Mouse (Mus musculus) left cerebral cortex, postnatal 36 days (tissue): ENCODE results near the gene Cyp46a1. TPM values are rescaled to one million over a fixed set of nuclear protein-coding genes. Genes with fewer than 3 reads are reported as not detected.

Experiments
- DNase-seq, 2 experiments: peaks; one replicate each; pipeline ENCODE4 v3.0.0; 2021 to 2022; ENCODE audit warnings: low spot score in 2 of 2, mixed read lengths in 1 of 2
- intact Hi-C: fragments of 180-260 bp; cut with DNase I; formaldehyde crosslinking; loops from one replicate; pipeline ENCODE4 v1.15.1; 2025
- total RNA-seq, 2 experiments: library from RNA; stranded (reverse); gene quantifications; 2 replicates each; pipeline ENCODE4 v1.2.3; 2021

The Cyp46a1 gene
- total RNA-seq, 2 experiments from 2014 or later = 293 to 297 TPM

DNA sequence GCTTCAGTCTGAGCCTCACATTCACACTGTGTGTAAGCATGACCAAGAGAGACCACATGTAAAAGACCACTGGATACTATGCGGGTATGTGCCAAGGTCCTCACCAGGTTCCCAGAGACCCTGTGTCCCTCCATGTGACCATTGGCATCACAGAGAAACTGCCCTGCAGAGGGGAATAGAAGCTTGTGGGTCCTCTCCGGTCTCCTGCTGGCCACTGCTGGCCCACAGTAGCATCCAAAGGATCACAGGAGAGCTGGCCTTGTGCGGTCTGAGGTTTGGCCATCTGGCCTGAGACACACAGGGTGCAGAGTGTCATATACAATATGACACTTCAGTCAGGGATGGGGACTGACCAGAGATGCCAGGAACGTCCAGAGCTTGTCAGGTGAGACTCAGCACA lies 24.1 kb upstream of the Cyp46a1 start:
- no peak for DNase-seq
- intact Hi-C loops = no loop called here

DNA sequence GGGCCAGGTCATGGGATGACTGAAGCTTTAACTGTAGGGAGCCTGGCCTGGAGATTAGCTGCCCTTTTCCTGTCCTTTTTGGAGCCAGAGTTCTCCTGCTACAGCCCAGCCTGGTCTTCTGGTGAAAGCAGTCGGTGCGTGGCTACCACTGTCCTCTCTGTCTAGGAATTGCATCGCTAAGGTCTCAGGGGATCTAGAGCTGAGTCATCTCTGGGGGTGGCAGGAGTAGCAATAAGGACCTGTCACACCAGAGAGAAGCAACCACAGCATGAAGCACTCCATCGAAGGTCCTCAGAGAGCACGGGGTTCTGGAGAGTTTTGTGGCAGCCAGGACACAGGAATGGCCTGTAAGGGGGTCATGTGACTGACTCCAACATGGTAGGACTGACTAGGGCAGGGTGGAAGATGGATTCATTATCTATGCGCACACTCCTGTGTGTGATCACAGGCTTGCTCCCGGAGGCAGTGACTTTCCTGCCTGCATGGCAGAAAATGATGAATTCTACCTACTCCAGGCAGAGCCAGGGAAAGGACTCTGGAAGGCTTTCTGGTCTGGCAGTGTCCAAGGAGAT lies 23.6 kb upstream of the Cyp46a1 start:
- intact Hi-C loops = no loop called here
- no peak for DNase-seq

DNA sequence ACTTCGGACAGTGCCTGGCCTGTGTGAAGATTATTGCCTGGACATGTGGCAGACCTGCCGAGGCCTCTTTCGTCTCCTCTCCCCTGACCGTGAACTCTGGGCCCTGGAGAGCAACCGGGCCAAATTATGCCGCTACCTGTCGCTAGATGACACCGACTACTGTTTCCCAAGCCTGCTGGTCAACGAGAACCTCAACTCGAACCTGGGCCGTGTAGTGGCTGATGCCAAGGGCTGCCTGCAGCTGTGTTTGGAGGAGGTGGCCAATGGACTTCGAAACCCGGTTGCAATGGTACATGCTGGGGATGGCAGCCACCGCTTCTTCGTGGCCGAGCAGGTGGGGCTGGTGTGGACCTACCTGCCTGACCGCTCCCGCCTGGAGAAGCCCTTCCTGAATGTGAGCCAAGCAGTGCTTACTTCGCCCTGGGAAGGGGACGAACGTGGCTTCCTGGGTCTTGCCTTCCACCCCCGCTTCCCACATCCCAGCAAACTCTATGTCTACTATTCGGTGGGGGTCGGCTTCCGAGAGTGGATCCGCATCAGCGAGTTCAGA lies 22.4 kb upstream of the Cyp46a1 start:
- intact Hi-C loops = no loop called here
- no peak for DNase-seq

DNA sequence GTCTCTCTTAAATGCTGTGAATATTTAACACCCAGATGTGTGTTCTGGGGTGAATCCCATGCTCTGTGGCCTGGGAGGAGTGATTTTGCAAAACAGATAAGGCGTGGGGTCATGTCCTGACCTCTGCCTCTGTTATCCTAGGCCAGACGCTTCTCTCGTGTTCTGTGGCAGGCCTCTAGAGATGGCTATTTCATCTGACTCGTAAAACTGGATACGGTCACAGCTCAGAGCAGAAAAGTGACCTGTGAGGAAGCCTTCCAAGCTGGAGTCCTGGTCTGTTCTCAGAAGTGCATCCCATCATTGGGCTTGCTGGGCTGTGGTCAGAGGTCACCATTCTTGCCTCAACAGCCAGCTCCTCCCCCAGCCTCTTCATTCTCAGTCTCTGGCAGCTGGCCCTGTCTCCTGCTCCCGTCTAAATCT lies 21.7 kb upstream of the Cyp46a1 start:
- intact Hi-C loops = no loop called here
- no peak for DNase-seq

DNA sequence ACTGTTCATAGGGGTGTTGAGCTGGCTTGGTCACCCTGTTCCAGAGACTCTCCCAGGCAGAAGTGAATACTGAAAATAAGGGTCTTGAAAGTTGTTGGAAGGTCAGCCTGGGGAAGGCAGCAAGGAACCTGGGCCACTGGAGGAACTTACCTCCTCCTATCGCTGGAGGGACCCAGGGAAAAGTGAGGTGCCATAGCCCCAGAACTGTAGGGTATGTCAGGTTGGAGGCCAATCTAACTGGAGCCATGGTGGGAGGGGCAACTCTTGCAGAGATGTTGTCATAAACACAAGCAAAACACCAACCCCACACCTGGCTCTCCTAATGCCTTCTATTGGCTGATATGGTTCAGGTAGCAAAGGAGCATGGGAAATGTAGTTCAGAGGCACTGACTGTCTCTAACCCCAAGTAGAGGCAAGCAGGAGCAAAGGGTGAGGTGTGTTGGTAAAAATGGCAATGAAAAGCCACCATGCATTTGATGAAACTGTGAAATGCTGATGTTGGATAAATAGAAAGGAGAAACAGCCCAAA lies 20.9 kb upstream of the Cyp46a1 start:
- DNase-seq = no peak
- intact Hi-C loops = no loop called here

DNA sequence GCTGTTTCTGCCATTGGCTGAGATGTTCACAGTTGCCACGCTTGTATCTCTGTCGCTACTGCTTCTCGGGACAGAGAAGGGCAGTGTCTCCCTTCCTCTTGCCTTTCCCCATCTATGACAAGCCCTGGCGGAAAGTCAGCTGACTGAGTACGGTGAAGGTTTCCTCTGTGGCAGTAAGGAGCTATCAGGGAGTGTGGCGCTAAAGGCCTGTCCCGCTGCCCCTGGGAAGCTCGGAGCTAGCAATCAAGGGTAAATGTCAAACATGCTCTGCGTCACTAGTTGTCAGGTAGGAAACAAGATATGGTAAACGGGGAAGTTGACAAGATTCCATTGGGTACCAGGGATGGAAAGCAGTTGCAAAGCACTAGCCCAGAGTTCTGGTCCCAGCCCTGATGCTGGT lies 18.4 kb upstream of the Cyp46a1 start:
- intact Hi-C loops = no loop called here

DNA sequence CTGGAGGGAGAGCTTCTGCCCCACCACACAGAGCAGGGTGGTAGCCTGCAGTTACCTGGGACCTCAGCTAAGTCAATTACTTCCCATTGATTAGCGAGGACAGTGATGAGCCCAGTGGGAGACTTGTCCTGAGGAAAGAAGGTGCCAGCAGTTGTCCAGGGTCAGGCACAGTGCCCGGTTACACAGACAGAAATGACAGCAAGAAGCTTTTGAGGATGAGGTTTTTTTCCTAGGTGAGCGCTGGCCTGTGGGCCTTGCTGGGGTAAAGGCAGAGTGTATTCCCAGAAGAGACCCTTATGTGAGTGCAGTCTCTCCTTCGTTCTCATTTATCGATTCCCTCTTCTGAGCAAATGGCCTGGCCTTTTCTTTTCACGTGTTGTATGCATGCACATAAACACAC lies 17.5 kb upstream of the Cyp46a1 start:
- DNase-seq = no peak
- intact Hi-C loops = no loop called here

More for the DNA sequence above, 18.4 kb upstream of the Cyp46a1 start:
- DNase-seq = no peak

DNA sequence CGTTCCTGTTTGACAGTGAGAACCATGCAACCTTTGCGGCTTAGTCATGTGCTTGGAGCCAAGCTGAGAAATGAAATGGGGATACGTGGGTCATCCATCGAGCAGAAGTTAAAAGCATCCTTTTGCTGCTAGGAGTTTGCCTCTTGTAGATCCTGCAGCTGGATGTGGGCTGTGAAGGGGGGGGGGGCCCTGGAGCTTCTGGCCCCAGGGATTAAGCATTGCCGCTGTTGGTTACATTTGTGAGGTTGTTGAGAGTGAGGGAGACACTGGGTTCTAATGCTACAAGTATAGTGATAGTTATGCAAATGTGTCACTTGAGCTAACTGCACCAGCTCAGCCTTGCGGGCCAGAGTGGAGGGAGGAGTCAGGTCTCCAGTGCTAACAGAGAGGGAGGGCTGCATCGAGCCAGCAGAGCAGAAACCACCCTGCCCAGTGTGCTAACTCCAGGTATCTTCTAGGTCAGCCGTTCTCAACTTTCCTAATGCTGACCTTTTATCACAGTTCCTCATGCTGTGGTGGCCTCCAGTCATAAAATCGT lies 16.9 kb upstream of the Cyp46a1 start:
- intact Hi-C loops = no loop called here
- no peak for DNase-seq

DNA sequence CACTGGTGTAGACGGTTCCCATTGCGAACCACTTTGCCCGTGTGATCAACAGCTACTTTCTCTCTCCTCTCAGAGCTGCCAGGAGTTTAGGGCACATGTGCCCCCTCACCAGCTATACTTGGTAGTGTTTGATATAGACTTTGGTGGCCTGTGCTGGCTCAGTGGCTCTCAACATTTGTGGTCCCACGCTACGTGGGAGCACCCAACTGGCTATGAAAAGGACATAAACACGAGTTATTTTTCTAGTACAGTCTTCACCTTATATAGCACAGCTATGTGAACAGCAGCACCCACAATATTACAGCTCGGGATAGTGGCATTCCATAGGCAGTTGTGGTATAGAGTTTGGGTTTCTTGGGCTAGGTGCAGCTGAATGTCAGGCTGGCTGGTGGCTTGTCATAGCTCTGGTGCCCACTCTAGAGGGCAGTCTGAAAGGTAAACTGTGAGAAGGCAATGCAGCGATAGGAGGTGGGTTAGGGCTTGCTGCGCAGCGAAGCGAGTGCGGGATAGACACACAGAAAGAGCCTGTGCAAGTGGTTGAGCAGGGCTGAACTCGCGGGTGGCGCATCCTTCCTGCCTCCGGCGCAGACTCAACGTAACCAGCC lies 16.3 kb upstream of the Cyp46a1 start:
- intact Hi-C loops = no loop called here
- DNase-seq = no peak

DNA sequence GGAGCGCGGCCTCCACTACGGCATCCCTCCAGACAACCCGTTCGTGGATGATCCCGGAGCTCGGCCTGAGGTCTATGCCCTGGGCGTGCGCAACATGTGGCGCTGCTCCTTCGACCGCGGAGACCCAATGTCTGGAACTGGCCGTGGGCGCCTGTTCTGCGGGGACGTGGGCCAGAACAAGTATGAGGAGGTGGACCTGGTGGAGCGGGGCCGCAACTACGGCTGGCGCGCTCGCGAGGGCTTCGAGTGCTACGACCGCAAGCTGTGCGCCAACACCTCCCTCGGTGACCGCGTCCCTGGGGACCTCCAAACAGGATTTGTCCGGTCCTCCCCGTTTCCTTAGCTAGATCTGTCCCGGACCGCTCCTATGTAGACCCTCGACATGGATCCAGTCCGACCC lies 15.7 kb upstream of the Cyp46a1 start:
- intact Hi-C loops = no loop called here
- no peak for DNase-seq

DNA sequence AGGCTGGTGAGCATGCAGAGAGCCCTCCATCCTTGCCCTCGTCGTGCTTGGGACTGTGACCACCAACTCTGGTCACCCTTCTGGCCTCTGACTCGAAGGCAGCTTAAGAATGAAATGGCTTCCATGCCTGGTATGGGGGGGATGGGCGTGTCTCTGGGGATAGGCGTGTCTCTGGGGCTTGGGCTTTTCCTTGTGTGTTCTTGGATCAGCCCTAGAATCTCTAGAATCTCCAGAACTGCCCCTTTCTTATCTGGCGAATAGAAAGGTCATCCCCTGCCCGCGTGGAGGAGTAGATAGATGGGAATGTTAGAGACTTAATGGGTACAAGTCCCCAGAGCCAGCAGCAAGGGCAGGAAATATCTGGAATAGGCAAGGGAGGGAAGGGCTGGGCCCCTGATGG lies 14.1 kb upstream of the Cyp46a1 start:
- intact Hi-C loops = no loop called here
- DNase-seq = no peak

DNA sequence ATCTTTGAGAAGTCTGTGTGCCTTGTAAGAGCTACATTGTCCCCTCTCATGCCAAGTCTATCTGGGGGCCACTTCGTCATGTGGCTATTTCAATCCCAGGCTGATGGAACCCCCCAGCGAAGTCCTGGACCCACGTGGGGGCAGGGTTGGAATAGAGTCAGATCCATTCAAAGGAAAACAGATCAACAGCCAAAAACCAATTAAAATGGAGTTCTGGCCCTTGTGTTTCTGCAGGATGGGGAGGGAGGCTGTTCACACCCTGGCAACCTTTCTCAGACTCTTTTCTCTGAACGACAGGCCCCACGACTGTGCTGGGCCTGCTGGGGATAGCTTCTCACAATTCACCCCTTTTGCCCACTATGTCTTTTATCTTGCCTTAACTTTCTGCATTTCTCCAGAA lies 7.8 kb upstream of the Cyp46a1 start:
- no peak for DNase-seq
- intact Hi-C loops = no loop called here

DNA sequence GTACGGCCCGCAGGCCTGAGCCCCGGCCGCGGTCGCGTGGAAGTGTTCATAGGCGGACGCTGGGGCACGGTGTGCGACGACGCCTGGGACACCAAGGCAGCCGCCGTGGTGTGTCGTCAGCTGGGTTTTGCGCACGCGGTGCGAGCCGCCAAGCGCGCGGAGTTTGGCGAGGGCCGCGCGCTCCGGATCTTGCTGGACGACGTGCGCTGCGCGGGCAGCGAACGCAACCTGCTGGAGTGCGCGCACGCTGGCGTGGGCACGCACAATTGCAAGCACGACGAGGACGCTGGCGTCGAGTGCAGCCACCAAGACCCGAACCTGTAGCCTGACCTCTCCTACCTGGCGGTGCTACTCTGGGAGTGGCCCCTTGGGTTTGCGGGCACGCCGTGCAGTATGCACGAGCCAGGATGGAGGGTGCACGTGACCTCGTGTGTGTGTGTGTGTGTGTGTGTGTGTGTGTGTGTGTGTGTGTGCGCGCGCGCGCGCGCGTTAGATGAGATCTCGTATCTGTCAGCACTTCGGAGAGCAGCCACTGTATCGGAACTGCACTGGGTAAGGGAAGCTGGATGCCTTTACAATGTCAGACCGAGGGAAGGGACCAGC lies 6.2 kb upstream of the Cyp46a1 start:
- intact Hi-C loops = no loop called here
- DNase-seq = peak; percentile 84 to 92

DNA sequence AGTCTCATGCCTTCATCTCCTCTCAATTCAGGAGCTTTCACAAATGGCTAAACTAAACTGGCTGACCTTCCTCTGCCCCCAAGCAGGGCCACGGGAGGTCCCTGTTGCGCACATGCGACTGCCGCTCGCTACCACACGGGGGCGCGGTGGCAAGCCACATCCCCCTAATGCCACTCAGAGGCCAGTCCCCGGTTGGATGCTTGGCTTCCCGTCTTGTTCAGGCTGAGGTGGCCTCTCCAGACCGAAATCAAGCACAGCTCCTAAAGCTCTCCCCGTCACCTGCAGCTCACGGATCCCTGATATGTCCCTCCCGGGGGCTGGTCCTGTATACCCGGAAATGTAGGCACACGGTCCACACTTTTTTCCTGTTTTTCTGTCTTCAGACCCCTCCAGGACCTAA lies 1.1 kb upstream of the Cyp46a1 start:
- peak; percentile 79 to 84 for DNase-seq
- intact Hi-C loops = loop anchor here (5.0 kb wide), 1 partner anchor 56 kb away; the partner anchor contains the start of gene Ccdc85c

DNA sequence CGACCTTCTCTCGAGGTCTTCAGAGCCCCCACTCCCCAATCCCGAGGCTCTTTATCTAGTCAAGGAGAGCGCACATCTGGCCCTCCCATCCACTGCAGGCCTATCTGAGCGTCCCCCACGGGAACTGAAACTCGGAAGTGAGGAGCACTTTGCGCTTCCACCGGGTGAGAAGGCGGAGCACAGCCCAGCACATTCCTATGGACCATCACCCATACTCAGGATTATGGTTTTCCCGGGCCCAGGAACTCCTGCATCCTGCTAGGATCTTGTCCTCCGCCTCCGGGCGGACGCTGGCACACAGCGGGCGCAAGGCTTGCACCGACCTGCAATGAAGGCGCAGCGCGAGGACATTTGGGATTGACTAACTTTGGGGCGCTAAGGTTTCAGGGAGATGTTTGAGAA lies 699 bp upstream of the Cyp46a1 start:
- intact Hi-C loops = loop anchor here (5.0 kb wide), 1 partner anchor 56 kb away; the partner anchor contains the start of gene Ccdc85c
- DNase-seq = no peak

DNA sequence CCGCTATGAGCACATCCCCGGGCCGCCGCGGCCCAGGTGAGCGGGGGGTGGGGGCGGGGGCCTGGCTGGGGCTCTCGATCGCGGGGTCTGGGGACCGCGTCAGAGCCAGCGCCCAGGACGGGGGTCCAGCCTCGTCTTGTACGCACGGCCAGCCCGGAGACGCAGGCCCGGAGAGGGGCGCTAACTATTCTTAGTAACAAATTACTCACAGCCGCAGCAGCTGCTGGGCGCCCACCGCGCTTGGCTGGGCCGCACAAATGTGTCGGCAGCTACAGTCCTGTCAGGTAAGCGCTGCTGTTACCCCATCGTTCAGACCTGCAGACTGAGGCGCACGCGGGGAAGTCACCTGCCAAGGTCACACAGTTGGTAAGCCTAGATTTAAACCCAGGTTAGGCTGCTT lies 348 bp downstream of the Cyp46a1 start:
- intact Hi-C loops = loop anchor here (5.0 kb wide), 1 partner anchor 57 kb away; the partner anchor contains the start of gene Ccdc85c
- peak; percentile 50 for DNase-seq

DNA sequence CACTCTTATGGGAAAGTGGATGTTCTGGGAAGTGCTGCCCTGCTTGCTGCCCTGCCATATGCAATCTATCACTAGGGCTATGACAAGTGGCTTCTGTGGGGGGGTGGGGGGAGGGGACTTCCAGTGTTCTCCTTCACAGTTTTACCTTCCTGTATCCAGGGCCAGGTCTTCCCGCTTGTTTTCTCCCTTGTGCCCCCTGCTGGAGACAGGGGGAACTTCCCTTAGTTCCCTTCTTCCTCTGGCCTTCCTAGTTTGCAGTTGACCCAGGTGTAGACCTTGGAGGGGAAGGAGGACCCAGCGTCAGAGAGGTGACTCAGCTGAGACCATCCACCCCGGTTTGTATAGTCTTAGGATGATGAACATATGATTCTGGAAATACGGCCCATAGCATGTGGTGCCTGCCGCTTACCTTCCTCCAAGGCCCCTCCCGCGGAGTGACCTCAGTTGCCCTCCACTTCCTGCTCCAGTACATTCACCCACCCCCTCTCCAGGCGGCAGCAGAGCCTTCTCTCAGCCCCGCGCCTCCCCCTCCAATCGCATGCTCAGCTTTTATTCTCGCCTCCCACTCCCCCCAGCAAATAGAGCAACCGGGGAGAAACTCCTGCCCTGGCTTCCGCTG lies 4.5 kb downstream of the Cyp46a1 start:
- DNase-seq = peak; percentile 47 to 50
- intact Hi-C loops = no loop called here

DNA sequence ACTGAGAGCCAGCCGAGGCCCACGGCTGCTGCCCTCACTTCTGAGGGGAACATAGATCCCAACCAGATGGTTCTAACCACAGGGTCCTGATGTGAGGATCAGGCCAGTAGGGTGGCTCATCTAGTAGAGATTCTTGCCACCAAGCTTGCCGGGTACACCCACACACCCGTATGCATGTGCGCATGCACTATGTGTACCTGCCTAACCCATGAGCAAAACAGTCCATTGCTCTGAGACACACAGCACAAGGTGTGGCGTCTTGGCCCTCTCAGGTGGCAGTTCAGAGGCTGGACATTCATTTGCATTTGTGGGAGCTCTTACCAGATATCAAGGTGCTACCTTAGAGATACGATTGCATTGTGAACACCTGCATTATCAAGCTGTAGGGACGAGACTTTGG lies 14.0 kb downstream of the Cyp46a1 start:
- intact Hi-C loops = no loop called here
- DNase-seq = no peak

DNA sequence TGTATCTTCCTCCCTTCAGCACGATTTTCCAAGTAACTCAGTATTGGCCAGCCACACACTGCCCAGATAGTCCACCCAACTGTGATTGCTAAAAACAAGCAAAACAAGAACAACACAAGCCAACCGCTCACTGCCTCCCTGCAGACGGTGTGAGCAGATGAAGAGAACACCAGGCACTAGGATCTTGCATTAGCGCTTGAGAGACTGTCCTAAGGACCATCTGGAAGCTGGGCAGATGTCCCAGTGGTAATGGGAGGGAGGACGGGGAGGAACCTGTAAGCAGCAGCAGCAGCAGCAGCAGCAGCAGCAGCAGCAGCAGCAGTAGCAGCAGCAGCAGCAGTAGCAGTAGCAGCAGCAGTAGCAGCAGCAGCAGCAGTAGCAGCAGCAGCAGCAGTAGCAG lies 14.8 kb downstream of the Cyp46a1 start:
- no peak for DNase-seq
- intact Hi-C loops = no loop called here

DNA sequence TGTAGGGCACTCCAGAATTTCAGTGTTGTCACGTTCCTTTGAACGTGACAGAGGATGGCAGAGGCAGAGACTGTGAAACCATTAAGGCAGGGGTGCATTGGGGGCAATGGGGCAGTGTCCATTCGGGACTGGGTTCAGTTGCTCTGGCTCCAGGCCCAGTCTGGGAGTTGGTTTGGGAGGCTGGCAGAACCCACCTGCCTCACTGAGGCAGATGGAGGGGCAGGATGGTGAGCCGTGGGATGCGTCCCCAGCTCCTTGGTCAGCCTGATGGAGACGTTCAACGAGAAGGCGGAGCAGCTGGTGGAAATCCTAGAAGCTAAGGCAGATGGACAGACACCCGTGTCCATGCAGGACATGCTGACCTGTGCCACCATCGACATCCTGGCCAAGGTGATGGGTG lies 16.8 kb downstream of the Cyp46a1 start:
- no peak for DNase-seq
- intact Hi-C loops = no loop called here
